Mouse (Mus musculus) CH12.LX (cell line): Measurements from ENCODE around the gene Pacsin1. TPM values are rescaled to one million over a fixed set of nuclear protein-coding genes. Genes with fewer than 3 reads are reported as not detected.

ENCODE experiments used
- DNase-seq: peaks from one replicate; pipeline ENCODE4 v3.0.0-alpha.2; 2013; ENCODE audit errors: extremely low read depth
- H3K27ac ChIP-seq: 2 replicates; pipeline ENCODE4 v1.5.1; 2012; ENCODE audit warnings: low read depth, mild to moderate bottlenecking, control low read depth, moderate library complexity; ENCODE audit not compliant: insufficient read depth
- H3K27me3 ChIP-seq: replicated peaks from 2 replicates; pipeline ENCODE3; 2012; ENCODE audit warnings: inconsistent platforms
- H3K36me3 ChIP-seq, 2 experiments: replicated peaks in 1 of 2; 2 replicates each; pipeline versions ENCODE3 to v1.6.1; 2012; ENCODE audit warnings: inconsistent platforms in 1 of 2, low read length in 1 of 2, mild to moderate bottlenecking in 1 of 2, mixed read lengths in 1 of 2, moderate library complexity in 1 of 2; ENCODE audit not compliant: control insufficient read depth in 1 of 2, insufficient read depth in 1 of 2
- H3K4me1 ChIP-seq, 2 experiments: 2 replicates each; pipeline ENCODE4 v1.6.1; 2012; ENCODE audit warnings: inconsistent platforms in 1 of 2, moderate library complexity in 1 of 2; ENCODE audit not compliant: insufficient read depth in 2 of 2, control insufficient read depth in 1 of 2
- H3K4me2 ChIP-seq: 2 replicates; pipeline ENCODE4 v1.6.1; 2012; ENCODE audit warnings: low read depth, mild to moderate bottlenecking, control low read depth; ENCODE audit not compliant: poor library complexity, insufficient read depth, severe bottlenecking
- H3K4me3 ChIP-seq, 3 experiments: fragments of 150-350 bp in 1 of 3; sonication (generic) in 1 of 3; replicated peaks in 1 of 3; 2 replicates each; pipeline versions ENCODE3 to v1.5.1; 2011 to 2012; ENCODE audit warnings: low read depth in 2 of 3, low read length in 2 of 3, mild to moderate bottlenecking in 2 of 3, moderate library complexity in 2 of 3, control low read depth in 1 of 3, improper control_type of control experiment in 1 of 3, inconsistent platforms in 1 of 3, mixed read lengths in 1 of 3; ENCODE audit not compliant: poor library complexity in 1 of 3
- H3K79me2 ChIP-seq: replicated peaks from 2 replicates; pipeline ENCODE4 v1.6.1; 2012; ENCODE audit warnings: mild to moderate bottlenecking, moderate library complexity; ENCODE audit not compliant: control insufficient read depth, poor library complexity, insufficient read depth, severe bottlenecking; ENCODE audit errors: extremely low read depth
- H3K9ac ChIP-seq: 2 replicates; pipeline ENCODE4 v1.6.1; 2012; ENCODE audit warnings: low read depth, mild to moderate bottlenecking, control low read depth, moderate library complexity; ENCODE audit not compliant: insufficient read depth
- H3K9me3 ChIP-seq: replicated peaks from 2 replicates; pipeline ENCODE3; 2012; ENCODE audit warnings: low read length, inconsistent platforms, mixed read lengths
- BHLHE40 ChIP-seq: IDR thresholded peaks from 2 replicates; pipeline ENCODE4 v1.6.1; 2011; ENCODE audit warnings: mild to moderate bottlenecking, low read depth, low read length, improper control_type of control experiment
- CHD1 ChIP-seq: IDR thresholded peaks from 2 replicates; pipeline ENCODE4 v1.6.1; 2012; ENCODE audit warnings: low read depth, low read length, improper control_type of control experiment, inconsistent platforms
- CHD2 ChIP-seq: IDR thresholded peaks from 2 replicates; pipeline ENCODE4 v1.6.1; 2011; ENCODE audit warnings: low read length, improper control_type of control experiment
- EP300 ChIP-seq: IDR thresholded peaks from 2 replicates; pipeline ENCODE4 v1.6.1; 2011; ENCODE audit warnings: low read length, improper control_type of control experiment
- HCFC1 ChIP-seq: IDR thresholded peaks from 2 replicates; pipeline ENCODE4 v1.6.1; 2012; ENCODE audit warnings: low read depth, mild to moderate bottlenecking, inconsistent platforms, low read length, improper control_type of control experiment
- IRF4 ChIP-seq: IDR thresholded peaks from 2 replicates; pipeline ENCODE4 v1.6.1; 2014; ENCODE audit warnings: low read depth, mild to moderate bottlenecking, inconsistent platforms, low read length, improper control_type of control experiment
- KAT2A ChIP-seq: IDR thresholded peaks from 2 replicates; pipeline ENCODE4 v1.6.1; 2012; ENCODE audit warnings: low read length, improper control_type of control experiment, inconsistent platforms; ENCODE audit not compliant: insufficient replicate concordance
- MAFK ChIP-seq: IDR thresholded peaks from 2 replicates; pipeline ENCODE4 v1.6.1; 2011; ENCODE audit warnings: low read length, improper control_type of control experiment; ENCODE audit not compliant: insufficient replicate concordance
- MAX ChIP-seq: IDR thresholded peaks from 2 replicates; pipeline ENCODE4 v1.6.1; 2011; ENCODE audit warnings: low read length, improper control_type of control experiment
- MAZ ChIP-seq: IDR thresholded peaks from 2 replicates; pipeline ENCODE4 v1.6.1; 2012; ENCODE audit warnings: low read depth, mild to moderate bottlenecking, inconsistent platforms, low read length, improper control_type of control experiment, moderate library complexity
- MXI1 ChIP-seq: IDR thresholded peaks from 2 replicates; pipeline ENCODE4 v1.6.1; 2011; ENCODE audit warnings: mild to moderate bottlenecking, low read depth, low read length, improper control_type of control experiment
- MYC ChIP-seq: IDR thresholded peaks from 2 replicates; pipeline ENCODE4 v1.6.1; 2011; ENCODE audit warnings: low read depth, mild to moderate bottlenecking, improper control_type of control experiment, low read length
- NELFE ChIP-seq: IDR thresholded peaks from 2 replicates; pipeline ENCODE4 v1.6.1; 2011; ENCODE audit warnings: low read depth, low read length, improper control_type of control experiment
- NRF1 ChIP-seq: IDR thresholded peaks from 2 replicates; pipeline ENCODE4 v1.6.1; 2014; ENCODE audit warnings: low read depth, mild to moderate bottlenecking, inconsistent platforms, low read length, improper control_type of control experiment, moderate library complexity
- POLR2AphosphoS2 ChIP-seq: IDR thresholded peaks from 2 replicates; pipeline ENCODE4 v1.6.1; 2011; ENCODE audit warnings: low read depth, low read length, improper control_type of control experiment
- RCOR1 ChIP-seq: conservative IDR thresholded peaks from 2 replicates; pipeline ENCODE4 v1.6.1; 2012; ENCODE audit warnings: low read depth, mild to moderate bottlenecking, inconsistent platforms, low read length, improper control_type of control experiment
- TCF12 ChIP-seq: IDR thresholded peaks from 2 replicates; pipeline ENCODE4 v1.6.1; 2014; ENCODE audit warnings: low read depth, mild to moderate bottlenecking, inconsistent platforms, low read length, improper control_type of control experiment
- USF1 ChIP-seq: IDR thresholded peaks from 2 replicates; pipeline ENCODE4 v1.6.1; 2014; ENCODE audit warnings: low read depth, mild to moderate bottlenecking, inconsistent platforms, low read length, improper control_type of control experiment
- USF2 ChIP-seq: conservative IDR thresholded peaks from 2 replicates; pipeline ENCODE4 v1.6.1; 2011; ENCODE audit warnings: low read depth, low read length, improper control_type of control experiment
- ZKSCAN1 ChIP-seq: IDR thresholded peaks from 2 replicates; pipeline ENCODE4 v1.6.1; 2012; ENCODE audit warnings: low read depth, inconsistent platforms, low read length, improper control_type of control experiment, borderline replicate concordance
- ZMIZ1 ChIP-seq: IDR thresholded peaks from 2 replicates; pipeline ENCODE4 v1.6.1; 2012; ENCODE audit warnings: low read depth, mild to moderate bottlenecking, inconsistent platforms, low read length, improper control_type of control experiment
- ZNF384 ChIP-seq: IDR thresholded peaks from 2 replicates; pipeline ENCODE4 v1.6.1; 2012; ENCODE audit warnings: low read depth, low read length, improper control_type of control experiment, inconsistent platforms
- dilution Hi-C: fragments of 300-500 bp; cut with MboI; formaldehyde crosslinking; loops from 2 replicates; pipeline ENCODE4 v1.14.3; 2020; ENCODE audit warnings: low sequenced_read_pairs; ENCODE audit not compliant: extremely low pct_unique_long_range_greater_than_20kb, extremely low pct_ligation_motif_present
- in situ Hi-C: fragments of 300-500 bp; cut with MboI; formaldehyde crosslinking; loops from 3 replicates; pipeline ENCODE4 v1.14.3; 2019; ENCODE audit warnings: low sequenced_read_pairs, low pct_ligation_motif_present, low pct_unique_long_range_greater_than_20kb, mixed read lengths
- polyA plus RNA-seq: library from polyadenylated mRNA; unstranded; fragments of >175 nt; gene quantifications from 2 replicates; pipeline ENCODE4 v1.2.1, GENCODE M21; 2012; ENCODE audit warnings: low read depth; ENCODE audit not compliant: insufficient read length
- total RNA-seq, 2 experiments: library from RNA; depleted of rRNA; stranded (reverse); fragments of 300-350 nt in 1 of 2; fragments of >200 nt in 1 of 2; gene quantifications; 2 replicates each; pipeline ENCODE4 v1.2.3; 2012 to 2014

The Pacsin1 gene
- total and polyA plus RNA-seq, 3 experiments = 1.9 to 14.0 (median 13.2) TPM

DNA sequence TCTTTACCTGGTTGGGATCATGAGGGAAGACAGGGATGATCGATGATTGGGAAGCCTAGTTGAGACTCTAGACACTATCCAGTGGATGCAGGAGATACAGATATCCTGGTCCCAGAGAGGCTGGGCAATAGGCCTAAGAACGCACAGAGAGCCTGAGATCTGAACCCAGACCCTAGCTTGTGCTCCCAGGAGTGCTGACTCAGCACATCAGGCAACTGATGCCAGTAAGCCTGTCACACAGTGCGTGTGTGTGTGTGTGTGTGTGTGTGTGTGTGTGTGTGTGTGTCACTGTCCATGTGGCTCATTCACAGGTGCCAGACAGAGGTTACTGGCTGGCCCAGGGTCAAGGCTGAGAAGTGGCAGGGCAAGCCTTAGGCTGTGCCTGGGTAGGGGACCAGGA lies 77.4 kb downstream of the Pacsin1 start:
- no peak overlapping the region for H3K27ac ChIP-seq
- H3K4me3 ChIP-seq = no peak overlapping the region
- DNase-seq = no peak
- TF ChIP-seq EP300 (no peak), USF1 (no peak), USF2 (no peak), MAFK (peak; percentile 93)
- H3K79me2 ChIP-seq = no peaks in the 10 kb centered on the region
- peaks cover 0 to 6% of the 10 kb centered on the region in 2 experiments; a peak in 2 of 4 replicates for H3K4me1 ChIP-seq
- H3K36me3 ChIP-seq = no peaks in the 10 kb centered on the region
- no peak overlapping the region for H3K4me2 ChIP-seq
- no peaks in the 10 kb centered on the region for H3K27me3 ChIP-seq
- peaks cover 9% of the 10 kb centered on the region for H3K9me3 ChIP-seq
- dilution Hi-C loops = no loop called here
- H3K9ac ChIP-seq = no peak overlapping the region
- in situ Hi-C loops = no loop called here

DNA sequence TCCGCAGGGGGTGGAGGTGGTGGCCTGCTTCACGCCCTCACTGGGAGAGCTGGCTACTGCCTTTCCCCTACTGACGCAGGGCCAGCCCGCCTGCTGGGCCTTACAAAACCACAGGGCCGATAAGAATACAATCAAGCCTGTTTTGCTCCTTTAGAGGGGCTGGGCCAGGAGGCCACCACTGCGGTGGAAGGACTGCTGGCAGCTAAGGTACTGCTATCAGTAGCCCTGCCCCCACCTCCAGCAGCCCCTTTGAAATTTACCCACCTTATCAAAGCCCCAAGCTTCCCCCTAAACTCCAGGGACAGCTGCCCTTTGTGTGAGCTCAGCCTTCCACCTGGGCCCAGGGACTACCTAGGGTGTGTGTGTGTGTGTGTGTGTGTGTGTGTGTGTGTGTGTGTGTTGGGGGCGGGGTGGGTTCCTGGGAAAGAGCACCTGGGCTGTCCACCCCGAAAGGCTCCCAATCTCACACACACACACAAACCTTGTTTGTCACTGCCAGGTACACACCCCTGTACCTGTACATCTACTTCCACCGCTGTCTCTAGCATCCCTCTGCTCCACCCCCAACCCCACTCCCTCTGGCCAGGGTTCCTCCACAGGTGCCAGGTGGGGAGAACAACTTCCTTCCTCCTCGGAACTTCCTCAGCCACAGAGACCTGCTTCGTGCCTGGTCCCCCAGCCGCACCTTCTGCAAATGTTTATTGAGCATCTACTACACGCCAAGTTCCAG lies 79.2 kb downstream of the Pacsin1 start:
- Histone ChIP-seq H3K9ac (no peak overlapping the region), H3K4me2 (no peak overlapping the region), H3K9me3 (peaks cover 9% of the 10 kb centered on the region), H3K36me3 (no peaks in the 10 kb centered on the region), H3K4me1 (peaks cover 0 to 6% of the 10 kb centered on the region in 2 experiments; a peak in 2 of 4 replicates), H3K79me2 (no peaks in the 10 kb centered on the region), H3K4me3 (no peak overlapping the region), H3K27ac (no peak overlapping the region), H3K27me3 (no peaks in the 10 kb centered on the region)
- TF ChIP-seq ZMIZ1 (no peak), KAT2A (no peak), POLR2AphosphoS2 (no peak), MAX (no peak), EP300 (no peak)
- no peak for DNase-seq
- dilution Hi-C loops (no loop called here), in situ Hi-C loops (no loop called here)

DNA sequence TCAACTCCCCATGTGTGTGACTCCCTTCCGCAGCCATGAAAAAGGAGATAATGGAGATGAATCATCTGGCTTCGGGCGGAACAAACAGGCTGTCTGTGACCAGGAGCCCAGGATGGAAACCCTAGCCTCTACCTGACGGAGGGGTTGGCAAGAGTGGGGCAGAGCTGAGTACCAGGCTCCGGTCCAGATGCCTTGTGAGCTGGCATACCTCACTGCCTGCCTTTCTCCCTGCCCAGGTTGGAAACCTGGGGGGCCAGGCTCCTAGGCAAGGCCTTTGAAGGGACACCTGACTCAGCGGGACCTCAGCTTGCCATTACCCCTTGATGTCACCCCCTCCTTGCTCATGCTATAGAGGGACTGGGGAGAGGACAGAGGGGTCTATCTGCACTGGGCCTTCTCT lies 85.7 kb downstream of the Pacsin1 start:
- Histone ChIP-seq H3K79me2 (no peaks in the 10 kb centered on the region), H3K4me1 (peaks cover under 1 to 3% of the 10 kb centered on the region in 2 experiments; a peak in 2 of 4 replicates), H3K27me3 (no peaks in the 10 kb centered on the region), H3K36me3 (peaks cover 0 to 2% of the 10 kb centered on the region in 2 experiments), H3K4me3 (no peak overlapping the region), H3K4me2 (no peak overlapping the region), H3K27ac (no peak overlapping the region), H3K9ac (no peak overlapping the region), H3K9me3 (no peaks in the 10 kb centered on the region)
- TF ChIP-seq CHD1 (no peak), HCFC1 (no peak), IRF4 (no peak), ZMIZ1 (no peak), MAZ (no peak), POLR2AphosphoS2 (no peak), MAX (no peak), MYC (no peak), NRF1 (no peak), NELFE (no peak), BHLHE40 (no peak), RCOR1 (no peak), ZNF384 (no peak), USF1 (no peak), EP300 (no peak), MXI1 (no peak), ZKSCAN1 (no peak), TCF12 (no peak), CHD2 (no peak)
- in situ Hi-C loops = no loop called here
- dilution Hi-C loops = no loop called here
- no peak for DNase-seq
